Mouse (Mus musculus): Measurements from ENCODE around the gene Hist1h1t.
"Not testable (repeated sequence)": the region's sequence is repeated elsewhere in the genome, so short reads cannot be mapped to it uniquely, and the experiment has no call there.

Gene Hist1h1t

GRCm38 (mm10) chr13:23695514-23695913 is at the start of gene Hist1h1t:
Gene Hist1h1t, plus strand, starts transcription at chr13:23695814.
- DNase-seq: no peak

- no peak for DNase-seq
Observed at GRCm38 (mm10) chr13:23659636-23660366, 35.8 kb upstream of the Hist1h1t start.

GRCm38 (mm10) chr13:23662536-23662935 is 33.1 kb upstream of the Hist1h1t start:
- no peak for DNase-seq

GRCm38 (mm10) chr13:23681990-23682582 is 13.5 kb upstream of the Hist1h1t start:
- DNase-seq: no peak

- DNase-seq: no peak
Observed at GRCm38 (mm10) chr13:23682623-23682946, 13.0 kb upstream of the Hist1h1t start.

- not testable (repeated sequence) for DNase-seq
Observed at GRCm38 (mm10) chr13:23682947-23683754, 12.5 kb upstream of the Hist1h1t start.

GRCm38 (mm10) chr13:23683755-23684281 is 11.8 kb upstream of the Hist1h1t start, which contains the start of the genes Hist1h2ac and Hist1h2bc:
Gene Hist1h2ac, minus strand, starts transcription at chr13:23683948.
Gene Hist1h2bc, plus strand, starts transcription at chr13:23684199.
- DNase-seq: peak; percentile 95

- peak; percentile 88 for DNase-seq
Observed at GRCm38 (mm10) chr13:23684295-23684945, 11.2 kb upstream of the Hist1h1t start.

GRCm38 (mm10) chr13:23685121-23685861 is 10.3 kb upstream of the Hist1h1t start:
- peak; percentile 45 for DNase-seq

GRCm38 (mm10) chr13:23685966-23686365 is 9.6 kb upstream of the Hist1h1t start:
- DNase-seq: no peak

- DNase-seq: no peak
Observed at GRCm38 (mm10) chr13:23687181-23687580, 8.4 kb upstream of the Hist1h1t start.

- no peak for DNase-seq
Observed at GRCm38 (mm10) chr13:23687907-23688306, 7.7 kb upstream of the Hist1h1t start.

- DNase-seq: no peak
Observed at GRCm38 (mm10) chr13:23688956-23689355, 6.7 kb upstream of the Hist1h1t start.

- no peak for DNase-seq
Observed at GRCm38 (mm10) chr13:23689459-23689858, 6.2 kb upstream of the Hist1h1t start.

- DNase-seq: no peak
Observed at GRCm38 (mm10) chr13:23693856-23694440, 1.7 kb upstream of the Hist1h1t start.

GRCm38 (mm10) chr13:23694956-23695355 is 658 bp upstream of the Hist1h1t start:
- no peak for DNase-seq

- DNase-seq: no peak
Observed at GRCm38 (mm10) chr13:23696061-23696474, 454 bp downstream of the Hist1h1t start.

GRCm38 (mm10) chr13:23697491-23698299 is 2.1 kb downstream of the Hist1h1t start:
- DNase-seq: peak; percentile 76

- DNase-seq: peak; percentile 99
Observed at GRCm38 (mm10) chr13:23698300-23698693, 2.7 kb downstream of the Hist1h1t start, which contains the start of gene Hist1h4c. Gene Hist1h4c, minus strand, starts transcription at chr13:23698454.

- no peak for DNase-seq
Observed at GRCm38 (mm10) chr13:23698996-23699395, 3.4 kb downstream of the Hist1h1t start.

GRCm38 (mm10) chr13:23699767-23700166 is 4.2 kb downstream of the Hist1h1t start:
- no peak for DNase-seq
